Mouse (Mus musculus) kidney, embryonic 16.5 days (tissue): ENCODE measurements around the gene Adamts3. TPM values are rescaled to one million over a fixed set of nuclear protein-coding genes. Genes with fewer than 3 reads are reported as not detected.

Experiments
- ATAC-seq: fragments of 200-750 bp; cut with Nextera tagmentation; 2 replicates; pipeline ENCODE4 v1.8.0; 2017; ENCODE audit warnings: moderate TSS enrichment; ENCODE audit not compliant: low FRiP score, low TSS enrichment
- H3K27ac ChIP-seq: fragments of 300-500 bp; sonication (generic); 2 replicates; pipeline ENCODE4 v1.5.1; 2014; ENCODE audit warnings: low read length
- H3K27me3 ChIP-seq: fragments of 300-500 bp; sonication (generic); 2 replicates; pipeline ENCODE4 v1.6.1; 2014; ENCODE audit warnings: low read length, control low read depth, mixed read lengths; ENCODE audit not compliant: insufficient read depth
- H3K36me3 ChIP-seq: fragments of 300-500 bp; sonication (generic); 2 replicates; pipeline ENCODE4 v1.6.1; 2014; ENCODE audit warnings: low read length, control low read depth, mixed read lengths; ENCODE audit not compliant: insufficient read depth
- H3K4me1 ChIP-seq: fragments of 300-500 bp; sonication (generic); 2 replicates; pipeline ENCODE4 v1.6.1; 2014; ENCODE audit warnings: low read length, control low read depth, mixed read lengths; ENCODE audit not compliant: insufficient read depth
- H3K4me2 ChIP-seq: fragments of 300-500 bp; sonication (generic); replicated peaks from 2 replicates; pipeline ENCODE4 v1.6.1; 2014; ENCODE audit warnings: low read depth, low read length
- H3K4me3 ChIP-seq: fragments of 300-500 bp; sonication (generic); 2 replicates; pipeline ENCODE4 v1.5.1; 2014; ENCODE audit warnings: mild to moderate bottlenecking, low read length
- H3K9ac ChIP-seq: fragments of 300-500 bp; sonication (generic); replicated peaks from 2 replicates; pipeline ENCODE4 v1.6.1; 2014; ENCODE audit warnings: low read length
- H3K9me3 ChIP-seq: fragments of 300-500 bp; sonication (generic); 2 replicates; pipeline ENCODE4 v1.6.1; 2016; ENCODE audit warnings: low read length, control low read depth
- WGBS: fragments of 180-500 bp; shearing (Covaris S2); extraction: QIAGEN DNeasy Blood & Tissue Kit; methylation state at CpG from one replicate; pipeline ENCODE4 v1.1.7; 2014; 5-methylcytosine and 5-hydroxymethylcytosine counted together
- polyA plus RNA-seq: library from polyadenylated mRNA; unstranded; fragments of >200 nt; fragmentation: Nextera tagmentation; extraction: Ambion mirVana; gene quantifications from 2 replicates; pipeline ENCODE4 v1.2.1, GENCODE M21; 2015

Adamts3 gene
- polyA plus RNA-seq, 1 experiment from 2014 or later: 1.7 TPM

DNA sequence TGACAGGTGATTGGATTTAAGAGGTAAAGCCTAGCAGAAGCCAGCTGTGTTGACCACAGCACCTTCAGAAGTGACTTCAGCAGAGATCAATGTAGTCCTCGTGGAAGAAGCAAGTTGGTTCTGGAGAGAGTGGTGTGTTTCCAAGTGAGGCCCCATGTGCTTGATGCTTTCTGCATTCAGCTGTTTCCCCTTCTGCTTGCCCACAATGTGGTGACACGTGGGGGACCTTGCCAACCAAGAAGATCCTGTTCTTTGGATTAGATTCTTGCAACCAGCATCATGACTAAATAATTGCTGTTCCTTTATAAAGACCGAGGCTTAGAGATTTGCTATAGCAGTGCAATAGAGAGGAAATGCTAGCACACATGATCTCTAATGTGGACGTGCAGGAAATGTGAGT, 105.7 kb downstream of the Adamts3 start:
- Histone ChIP-seq H3K9me3 (no peaks in the 10 kb centered on the region), H3K4me2 (no peak overlapping the region), H3K9ac (no peak overlapping the region), H3K27me3 (no peaks in the 10 kb centered on the region), H3K27ac (no peak overlapping the region), H3K4me3 (no peak overlapping the region), H3K36me3 (no peaks in the 10 kb centered on the region), H3K4me1 (no peaks in the 10 kb centered on the region)
- 56% methylated on average over 4 of the region's 4 CpGs for WGBS
- no peak for ATAC-seq

DNA sequence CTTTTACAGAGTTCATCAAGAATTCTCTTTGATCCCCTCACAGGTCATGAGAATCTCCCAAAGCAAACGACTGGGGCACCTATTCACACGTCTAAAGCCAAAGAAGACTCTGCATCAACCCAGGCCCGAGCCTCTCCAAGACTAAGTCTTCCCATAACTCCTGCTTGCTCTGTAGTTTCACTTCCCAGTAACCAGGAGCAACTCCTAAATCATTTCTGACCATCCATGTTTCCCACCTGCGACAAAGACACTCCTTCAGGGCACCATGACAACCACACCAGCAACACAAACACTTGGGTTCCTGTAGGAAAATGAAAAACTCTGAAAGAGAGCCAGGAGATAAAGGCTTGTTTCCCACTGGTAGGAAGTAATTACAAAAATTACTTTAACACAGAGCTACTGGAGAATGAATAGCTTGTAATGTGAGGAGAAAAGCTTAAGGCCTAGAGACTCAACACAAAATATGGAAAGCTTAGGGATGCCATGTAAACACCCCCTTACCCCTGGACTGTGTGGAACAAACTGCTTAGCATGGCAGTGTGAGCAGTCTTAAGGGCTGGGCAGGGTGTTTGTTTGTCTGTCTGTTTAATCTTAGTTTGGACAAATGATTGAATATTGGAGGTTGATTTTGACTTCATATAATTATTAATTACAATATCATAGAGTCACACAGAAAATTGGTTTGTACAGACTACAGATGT, 112.3 kb downstream of the Adamts3 start:
- ATAC-seq: no peak
- no peaks in the 10 kb centered on the region for H3K9me3 ChIP-seq
- H3K27me3 ChIP-seq: no peaks in the 10 kb centered on the region
- no peak overlapping the region for H3K9ac ChIP-seq
- H3K4me1 ChIP-seq: no peaks in the 10 kb centered on the region
- no peak overlapping the region for H3K4me3 ChIP-seq
- H3K36me3 ChIP-seq: no peaks in the 10 kb centered on the region
- WGBS: 54% methylated on average over 4 of the region's 4 CpGs
- no peak overlapping the region for H3K4me2 ChIP-seq
- H3K27ac ChIP-seq: no peak overlapping the region

- Histone ChIP-seq H3K27me3 (no peaks in the 10 kb centered on the region), H3K9me3 (no peaks in the 10 kb centered on the region), H3K36me3 (no peaks in the 10 kb centered on the region), H3K9ac (no peak overlapping the region), H3K4me1 (peaks cover 6% of the 10 kb centered on the region; the same call in 1 of the 2 replicates), H3K27ac (no peak overlapping the region), H3K4me2 (peak overlapping the region; percentile 15; the same call in 1 of the 2 replicates), H3K4me3 (no peak overlapping the region)
- ATAC-seq: no peak
- 14% methylated on average over 11 of the region's 11 CpGs for WGBS
Measured at GRCm38 (mm10) chr5:89763189-89764187, 119.6 kb downstream of the Adamts3 start.

DNA sequence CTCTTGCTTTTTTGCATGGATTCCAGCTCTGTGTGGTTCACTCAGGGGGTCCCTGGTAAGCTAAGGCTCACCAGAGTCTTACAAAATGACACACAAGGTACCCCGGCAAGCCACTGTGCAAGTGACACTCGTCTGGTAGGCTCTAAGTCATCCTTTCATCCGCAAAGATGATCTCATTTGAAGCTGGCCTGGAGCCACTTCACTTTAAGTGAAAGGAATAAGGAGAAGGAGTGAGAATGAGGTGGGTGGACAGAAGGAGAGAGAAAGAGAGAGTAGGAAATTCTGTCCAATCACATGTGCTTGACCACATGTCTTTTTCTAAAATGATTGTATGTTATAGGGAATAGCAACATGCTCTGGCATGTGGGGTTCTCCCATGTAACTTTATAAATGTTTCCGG, 122.8 kb downstream of the Adamts3 start:
- Histone ChIP-seq H3K4me3 (no peak overlapping the region), H3K4me1 (peaks cover 6% of the 10 kb centered on the region; the same call in 1 of the 2 replicates), H3K9ac (no peak overlapping the region), H3K36me3 (no peaks in the 10 kb centered on the region), H3K27ac (no peak overlapping the region), H3K4me2 (no peak overlapping the region), H3K27me3 (no peaks in the 10 kb centered on the region), H3K9me3 (no peaks in the 10 kb centered on the region)
- WGBS: 89% methylated on average over 4 of the region's 4 CpGs
- no peak for ATAC-seq

DNA sequence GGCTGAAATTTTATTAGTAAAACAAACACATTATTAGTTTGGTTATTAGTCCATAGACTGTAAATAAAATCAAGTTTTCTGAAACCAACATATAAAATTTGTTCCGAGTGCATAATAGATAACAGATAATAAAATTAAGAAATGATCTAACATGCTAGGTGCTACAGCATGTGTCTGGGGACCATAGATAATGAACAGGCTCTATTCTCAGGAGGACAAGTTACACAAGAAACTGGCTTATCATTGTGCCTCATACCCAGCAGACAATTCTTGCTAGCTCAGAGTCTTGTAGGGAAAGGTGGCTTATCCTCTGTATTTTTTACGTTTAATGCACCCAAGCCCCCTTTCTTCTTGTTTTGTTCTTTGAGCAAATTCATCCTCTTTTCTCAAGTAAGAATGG, 131.3 kb downstream of the Adamts3 start:
- Histone ChIP-seq H3K36me3 (no peaks in the 10 kb centered on the region), H3K9ac (no peak overlapping the region), H3K4me3 (no peak overlapping the region), H3K4me2 (no peak overlapping the region), H3K27me3 (no peaks in the 10 kb centered on the region), H3K27ac (no peak overlapping the region), H3K9me3 (0 out of 2 replicates have a peak, but pooled peaks cover 3% of the 10 kb centered on the region), H3K4me1 (no peaks in the 10 kb centered on the region)
- ATAC-seq: no peak
- 93% methylated on average over 2 of the region's 2 CpGs for WGBS

DNA sequence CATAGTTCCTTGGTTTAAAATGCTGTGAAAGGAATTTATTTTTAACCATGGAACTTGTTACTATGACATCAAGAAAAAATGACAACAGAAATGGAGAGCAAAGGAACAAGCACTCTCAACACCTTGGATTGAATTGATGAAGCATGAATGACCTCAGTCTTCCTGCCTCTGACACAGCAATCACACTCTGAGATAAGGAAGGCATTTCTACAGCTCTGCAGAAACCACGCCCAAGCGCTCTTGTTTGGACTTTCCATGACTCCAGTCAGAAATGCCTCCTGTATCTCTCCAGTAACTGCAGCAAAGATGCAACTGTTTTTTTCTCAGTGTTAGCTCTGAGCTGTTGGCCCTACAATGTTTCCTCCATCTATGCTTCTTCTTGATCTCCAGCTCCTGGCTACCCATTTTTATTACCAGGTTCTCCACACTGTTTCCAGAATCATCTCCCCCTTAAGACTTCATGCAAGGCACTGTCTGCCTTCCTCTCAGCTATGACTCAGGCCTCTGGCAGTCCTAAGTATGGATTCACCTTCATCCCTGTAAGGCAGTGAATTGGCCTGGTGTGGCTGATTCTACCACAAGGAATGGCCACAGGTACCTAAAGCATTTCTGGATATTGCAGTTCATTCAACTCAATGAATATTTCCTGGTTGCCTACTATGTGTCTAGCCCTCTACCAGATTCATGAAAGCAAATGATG, 134.8 kb downstream of the Adamts3 start:
- Histone ChIP-seq H3K9ac (no peak overlapping the region), H3K4me3 (no peak overlapping the region), H3K4me1 (no peaks in the 10 kb centered on the region), H3K27me3 (no peaks in the 10 kb centered on the region), H3K4me2 (no peak overlapping the region), H3K27ac (no peak overlapping the region), H3K9me3 (0 out of 2 replicates have a peak, but pooled peaks cover 3% of the 10 kb centered on the region), H3K36me3 (no peaks in the 10 kb centered on the region)
- no peak for ATAC-seq
- 87% methylated on average over 2 of the region's 2 CpGs for WGBS

DNA sequence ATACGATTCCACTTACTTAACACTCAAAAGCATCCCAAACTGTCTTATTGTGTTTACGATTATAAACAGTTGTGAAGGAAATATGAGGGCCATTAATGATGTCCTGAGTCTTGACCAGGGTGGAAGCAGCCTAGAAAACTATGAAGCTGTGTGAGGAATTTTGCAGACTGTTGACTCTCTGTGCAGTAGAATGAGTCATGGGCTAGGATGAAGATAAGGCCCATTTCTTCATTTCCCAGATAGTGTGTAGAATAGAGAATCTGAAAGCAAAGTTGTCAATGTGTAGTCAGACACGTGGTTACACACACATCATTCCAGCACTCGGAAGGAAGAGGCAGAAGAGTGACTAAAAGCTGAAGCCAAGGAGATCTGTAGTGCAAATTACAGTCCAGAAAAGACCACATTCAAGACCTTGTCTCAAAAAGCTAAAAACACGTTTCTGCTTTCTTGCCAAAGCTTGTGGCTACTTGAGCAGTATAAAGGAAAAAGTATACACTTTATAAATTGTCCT, 135.9 kb downstream of the Adamts3 start:
- Histone ChIP-seq H3K4me3 (no peak overlapping the region), H3K36me3 (no peaks in the 10 kb centered on the region), H3K27me3 (no peaks in the 10 kb centered on the region), H3K9me3 (0 out of 2 replicates have a peak, but pooled peaks cover 3% of the 10 kb centered on the region), H3K4me1 (no peaks in the 10 kb centered on the region), H3K9ac (no peak overlapping the region), H3K27ac (no peak overlapping the region), H3K4me2 (no peak overlapping the region)
- WGBS: 85% methylated on average over 5 of the region's 5 CpGs
- no peak for ATAC-seq

DNA sequence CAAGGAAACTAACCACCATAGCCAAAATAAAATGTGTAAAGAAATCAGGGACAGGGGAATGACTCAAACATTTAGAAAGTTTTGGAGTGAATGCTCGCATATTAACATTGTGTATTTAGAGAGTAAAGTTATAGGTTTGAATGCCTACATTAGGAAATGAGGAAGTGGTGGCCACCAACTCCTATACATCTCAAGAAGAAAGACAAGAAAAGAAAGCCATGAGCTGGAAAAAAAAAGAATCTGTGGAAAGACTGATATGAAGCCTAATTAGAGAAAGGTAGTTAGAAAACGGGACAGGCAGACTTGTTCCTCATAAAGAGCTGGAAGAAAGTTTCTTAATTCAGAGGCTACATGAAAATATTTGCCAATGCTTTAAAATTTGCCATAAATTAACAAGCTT, 138.0 kb downstream of the Adamts3 start:
- no peak for ATAC-seq
- 84% methylated on average over 2 of the region's 2 CpGs for WGBS
- no peak overlapping the region for H3K27ac ChIP-seq
- H3K27me3 ChIP-seq: no peaks in the 10 kb centered on the region
- H3K36me3 ChIP-seq: no peaks in the 10 kb centered on the region
- H3K4me2 ChIP-seq: no peak overlapping the region
- no peaks in the 10 kb centered on the region for H3K4me1 ChIP-seq
- H3K9ac ChIP-seq: no peak overlapping the region
- H3K9me3 ChIP-seq: no peaks in the 10 kb centered on the region
- no peak overlapping the region for H3K4me3 ChIP-seq

DNA sequence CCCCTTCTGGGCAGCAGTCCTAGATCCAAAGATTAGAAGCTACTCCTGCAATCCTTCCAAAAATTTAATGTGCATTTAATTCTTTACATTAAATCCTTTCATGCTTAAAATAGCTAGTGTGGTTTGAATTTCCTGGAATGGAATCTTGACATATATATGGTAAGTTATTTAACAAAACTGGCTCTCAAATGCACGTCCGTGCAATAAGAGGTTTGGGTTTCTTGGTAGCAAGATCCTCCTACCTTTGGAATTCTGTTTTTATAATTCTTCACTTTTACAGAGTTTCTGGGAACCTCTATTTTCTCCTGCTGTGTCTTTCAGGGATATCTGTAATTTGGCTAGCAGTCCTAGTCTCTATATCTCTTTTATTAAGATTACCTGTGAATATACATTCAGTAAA, 148.4 kb downstream of the Adamts3 start:
- Histone ChIP-seq H3K9me3 (no peaks in the 10 kb centered on the region), H3K4me1 (no peaks in the 10 kb centered on the region), H3K27ac (no peak overlapping the region), H3K9ac (no peak overlapping the region), H3K4me2 (no peak overlapping the region), H3K27me3 (no peaks in the 10 kb centered on the region), H3K36me3 (no peaks in the 10 kb centered on the region), H3K4me3 (no peak overlapping the region)
- no peak for ATAC-seq
- 48% methylated on average over 2 of the region's 2 CpGs for WGBS
